Mouse (Mus musculus): ENCODE data around the gene Gm29609.

The Gm29609 gene

DNA sequence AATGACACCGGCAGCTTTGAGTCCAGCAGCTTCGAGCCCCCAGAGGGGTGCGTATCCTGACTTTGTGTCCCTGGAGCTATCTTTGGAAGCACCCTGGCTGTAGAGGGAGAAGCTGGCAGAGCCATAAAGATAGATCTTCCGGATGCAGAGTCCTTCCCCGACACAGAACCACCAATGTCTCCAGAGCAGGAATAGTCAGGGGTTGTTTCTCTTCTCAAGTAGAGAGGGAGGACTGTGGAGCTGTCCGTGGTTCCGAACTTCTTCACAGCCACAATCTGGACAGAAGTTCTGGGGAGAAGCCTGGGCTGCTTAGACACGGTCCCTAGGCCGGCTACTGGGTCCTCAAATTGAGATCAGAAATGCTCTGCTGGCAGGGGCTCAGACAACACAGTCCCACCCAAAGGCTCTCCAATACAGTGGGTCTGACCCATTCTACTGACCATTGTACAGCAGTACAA, 40.7 kb downstream of the Gm29609 start:
- no peak for DNase-seq (ENCODE audit: low spot score in 2 of 2)

DNA sequence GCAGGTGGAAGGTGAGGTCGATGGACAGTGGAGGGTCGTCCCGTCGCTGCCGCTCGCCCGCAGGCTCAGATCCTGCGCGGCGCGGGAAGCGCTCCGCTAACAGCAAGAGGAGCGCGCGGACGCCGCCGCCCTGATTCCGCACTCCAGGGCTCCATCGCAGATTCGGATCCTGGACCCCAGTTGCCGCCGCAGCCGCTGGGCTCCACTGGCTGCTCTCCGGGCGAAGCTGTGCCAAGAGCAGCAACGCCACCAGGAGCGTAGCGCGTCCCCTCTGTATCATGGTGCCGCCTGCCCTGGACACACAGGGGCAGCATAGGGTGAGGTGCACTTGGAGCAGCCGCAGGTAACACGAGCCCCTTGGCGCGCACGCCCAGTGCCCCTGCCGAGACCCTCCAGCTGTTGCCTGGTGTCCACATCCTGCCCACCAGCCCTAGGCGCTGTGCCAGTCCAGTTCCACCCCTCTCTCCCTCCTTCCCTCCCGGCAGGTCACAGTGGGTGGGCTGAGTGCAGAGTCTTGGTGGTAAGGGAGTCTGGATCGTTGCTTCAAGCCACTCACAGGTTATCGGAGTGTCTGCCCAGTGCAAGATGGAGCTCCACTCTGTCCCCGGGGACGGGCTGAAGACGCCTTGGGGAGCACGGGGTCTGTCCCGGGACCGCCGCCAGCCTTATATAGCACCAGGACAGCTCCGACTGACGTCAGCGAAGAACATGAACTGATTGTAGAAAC, 41.3 kb downstream of the Gm29609 start, which contains the start of gene Ucn:
Gene Ucn, minus strand, starts transcription at position 589 of the 727 bp plus-strand sequence.
- DNase-seq (ENCODE audit: low spot score in 2 of 2): no peak

- DNase-seq (ENCODE audit: low spot score in 2 of 2): no peak
These were observed 42.1 kb downstream of the Gm29609 start for GRCm38 (mm10) chr5:31137658-31138057.

DNA sequence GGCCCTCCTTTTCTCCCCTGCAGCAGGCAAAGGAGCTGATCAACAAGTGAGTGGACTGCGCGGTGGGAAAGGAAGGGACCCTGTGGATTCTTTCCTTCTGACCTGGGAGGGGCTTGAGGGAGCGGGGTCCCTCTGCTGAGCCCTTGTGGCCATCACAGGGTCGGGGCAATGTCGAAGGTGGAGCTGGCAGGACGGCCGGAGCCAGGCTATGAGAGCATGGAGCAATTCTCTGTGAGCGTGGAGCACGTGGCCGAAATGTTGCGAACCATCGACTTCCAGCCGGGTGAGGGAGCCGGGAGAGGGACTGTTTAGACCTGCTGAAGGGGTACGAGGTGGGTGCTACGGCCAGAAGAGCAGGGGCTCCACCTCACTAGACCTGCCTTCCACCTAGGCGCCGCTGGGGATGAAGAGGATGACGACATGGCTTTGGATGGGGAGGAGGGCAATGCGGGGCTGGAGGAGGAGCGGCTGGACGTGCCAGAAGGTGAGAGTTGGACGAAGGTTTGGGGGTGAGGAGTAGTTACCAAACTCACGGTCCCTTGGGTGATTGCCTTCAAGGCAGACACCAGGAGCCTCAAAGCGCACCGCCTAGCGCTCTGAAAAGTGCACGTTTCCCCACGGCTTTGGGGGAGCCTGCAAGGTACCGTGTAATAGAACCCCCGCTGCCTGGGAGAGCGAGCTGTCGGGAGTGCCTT, 42.8 kb downstream of the Gm29609 start:
- DNase-seq (ENCODE audit: low spot score in 2 of 2): no peak

DNA sequence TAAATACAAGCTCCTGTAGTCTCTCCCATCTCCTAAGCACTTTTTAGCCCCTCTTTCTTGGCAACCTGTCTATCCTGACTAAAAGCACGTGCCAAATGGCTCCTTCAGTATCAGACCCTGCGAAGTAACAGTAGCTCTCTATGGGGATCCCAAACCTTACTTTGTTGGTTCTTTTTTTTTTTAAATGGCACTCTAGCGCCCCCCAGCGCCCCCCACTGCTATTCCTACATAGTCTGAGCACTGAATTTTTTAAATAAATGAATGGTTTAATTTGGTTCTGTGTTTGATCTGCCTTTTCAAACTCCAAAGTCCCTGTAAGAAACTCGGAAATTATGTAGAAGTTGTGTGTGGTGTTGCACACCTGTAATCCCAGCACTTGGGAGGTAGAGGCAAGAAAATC, 53.7 kb downstream of the Gm29609 start:
- DNase-seq (ENCODE audit: low spot score in 2 of 2): no peak

- DNase-seq (ENCODE audit: low spot score in 2 of 2): no peak
These were observed 56.2 kb downstream of the Gm29609 start for GRCm38 (mm10) chr5:31123481-31123880.

DNA sequence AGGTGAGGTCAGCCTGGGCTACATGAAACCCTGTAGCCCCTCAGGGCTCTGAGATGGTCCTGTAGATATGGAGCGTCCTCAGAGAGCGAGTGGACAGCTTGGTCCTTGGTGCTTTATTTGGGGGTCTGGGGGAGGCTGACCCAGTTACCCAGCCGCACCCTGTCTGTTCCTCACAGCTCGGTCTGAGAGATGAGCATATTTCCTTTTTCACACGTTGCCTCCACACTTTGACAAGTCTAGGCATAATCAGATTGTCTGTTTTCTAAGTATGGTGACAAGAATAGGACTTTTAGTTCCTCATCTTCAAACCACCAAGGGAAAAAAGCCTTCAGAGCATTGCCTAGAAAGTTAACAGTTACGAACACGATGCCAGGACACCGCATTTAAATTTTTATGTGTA, 58.6 kb downstream of the Gm29609 start:
- peak; percentile 45 to 68 for DNase-seq (ENCODE audit: low spot score in 2 of 2)

GRCm38 (mm10) chr5:31116912-31117311, 62.8 kb downstream of the Gm29609 start:
- DNase-seq (ENCODE audit: low spot score in 2 of 2): no peak

- no peak for DNase-seq (ENCODE audit: low spot score in 2 of 2)
These were observed 63.4 kb downstream of the Gm29609 start, which contains the start of gene Trim54 for GRCm38 (mm10) chr5:31116354-31116753. Gene Trim54 (plus strand): TSS chr5:31116712.

DNA sequence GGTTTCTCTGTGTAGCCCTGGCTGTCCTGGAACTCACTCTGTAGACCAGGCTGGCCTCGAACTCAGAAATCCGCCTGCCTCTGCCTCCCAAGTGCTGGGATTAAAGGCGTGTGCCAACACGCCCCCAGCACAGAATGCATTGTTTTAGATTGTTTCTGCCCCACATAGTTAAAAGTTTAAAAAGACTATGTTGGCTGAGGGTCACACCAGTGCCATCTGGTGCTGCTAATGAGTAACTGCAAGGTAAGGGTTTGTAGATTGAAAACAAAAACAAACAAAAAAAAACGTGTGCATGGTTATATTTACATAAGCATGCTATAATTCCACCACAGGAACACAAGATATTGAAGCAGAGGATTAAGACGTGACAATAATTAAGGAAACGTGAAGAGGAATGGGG, 68.9 kb downstream of the Gm29609 start:
- DNase-seq (ENCODE audit: low spot score in 2 of 2): no peak

GRCm38 (mm10) chr5:31108000-31108490, 71.7 kb downstream of the Gm29609 start, which contains the start of gene Slc30a3:
Gene Slc30a3 (minus strand): TSS chr5:31108237.
- no peak for DNase-seq (ENCODE audit: low spot score in 2 of 2)

DNA sequence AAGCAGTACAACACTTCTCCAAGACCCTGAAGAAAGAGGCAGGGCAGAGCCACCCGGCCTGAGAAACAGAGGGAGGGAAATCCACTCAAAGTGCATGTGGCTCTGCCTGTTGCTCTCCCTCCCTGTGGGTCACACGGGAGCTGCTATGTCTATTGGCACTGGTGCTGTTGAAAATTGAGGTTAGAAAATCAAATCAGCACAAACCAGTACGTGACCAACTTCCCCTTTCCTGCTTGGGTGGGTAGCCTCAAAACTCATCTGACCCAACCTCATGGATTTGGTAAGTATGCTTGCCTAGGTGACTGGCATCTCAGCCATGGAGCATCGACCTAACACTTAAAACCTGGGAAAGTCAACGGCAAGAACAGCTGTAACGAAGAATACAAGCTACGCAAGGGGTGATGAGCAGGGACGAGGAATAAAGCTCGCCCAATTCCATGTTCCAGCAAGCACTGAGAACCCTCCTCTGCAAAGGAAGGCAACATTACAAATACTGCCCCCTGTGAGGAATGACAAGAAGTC, 73.8 kb downstream of the Gm29609 start, which contains the start of gene Dnajc5g:
Gene Dnajc5g, plus strand, starts transcription at position 472 of the 522 bp plus-strand sequence.
- DNase-seq (ENCODE audit: low spot score in 2 of 2): no peak

GRCm38 (mm10) chr5:31095711-31096480, 83.8 kb downstream of the Gm29609 start:
- DNase-seq (ENCODE audit: low spot score in 2 of 2): no peak

DNA sequence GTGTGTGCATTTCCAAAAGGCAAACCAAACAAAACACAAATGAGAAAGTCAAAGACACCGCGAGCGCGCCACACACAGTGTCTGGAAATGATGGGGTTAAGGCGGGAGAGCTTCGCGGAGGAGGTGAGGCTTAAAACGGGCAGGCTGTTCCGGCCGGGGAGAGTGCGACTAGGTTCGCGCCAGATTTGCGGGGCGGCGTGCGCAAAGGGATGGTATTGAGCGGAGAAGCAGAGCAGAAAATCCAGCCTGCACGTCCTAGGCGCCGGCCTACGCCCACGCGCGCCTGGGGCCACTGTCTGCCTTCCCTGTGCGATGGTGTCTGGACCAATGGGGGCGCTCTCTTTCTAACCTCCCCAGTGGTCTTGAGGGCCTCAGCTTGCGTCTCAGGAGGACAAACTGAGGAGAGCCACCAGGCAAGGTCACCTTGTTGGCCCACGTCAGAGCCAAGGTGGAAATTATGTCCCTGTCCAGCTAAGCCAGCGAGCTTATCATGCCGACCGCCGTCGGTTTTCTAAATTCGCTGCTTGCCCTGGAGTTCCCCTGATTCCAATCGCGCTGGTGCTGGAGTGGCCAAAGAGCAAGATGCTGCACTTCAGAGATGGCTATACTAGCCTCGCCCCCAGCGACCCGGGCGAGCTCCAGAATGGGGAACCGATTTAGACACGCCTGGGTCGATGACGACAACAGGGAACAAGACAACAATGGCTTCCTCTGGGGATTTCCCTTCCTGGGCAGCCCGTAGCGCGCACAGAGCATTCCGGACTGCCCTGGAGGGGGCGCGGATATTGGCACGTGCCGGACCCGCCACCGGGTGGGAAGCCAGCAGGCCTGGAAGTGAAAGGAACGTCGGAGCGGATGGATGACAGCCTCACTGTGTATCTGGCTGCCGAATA, 84.7 kb downstream of the Gm29609 start:
- DNase-seq (ENCODE audit: low spot score in 2 of 2): peak; percentile 60 to 65
